Mouse (Mus musculus): ENCODE measurements around the gene Plxnb3. TPM values are rescaled to one million over a fixed set of nuclear protein-coding genes. Genes with fewer than 3 reads are reported as not detected.

The Plxnb3 gene
- 1.2 and 3.1 TPM in 2 replicates for polyA plus RNA-seq (2012; ENCODE audit: insufficient read depth, low replicate concordance)

GRCm38 (mm10) chrX:73756334-73757140 is at the start of gene Plxnb3:
Gene Plxnb3 (plus strand): TSS chrX:73757090.
- no peak for TF ChIP-seq FLI1 (IDR thresholded peaks at IDR 0.05; ENCODE audit: low read length)
- TF ChIP-seq GATA1 (IDR thresholded peaks at IDR 0.05; ENCODE audit: borderline replicate concordance, low read length) = no peak
- Histone ChIP-seq H3K4me3 (replicated peaks) (no peak within 1 kb of the TSS), H3K9me3 (no peaks in the 10 kb centered on the region), H3K27me3 (replicated peaks) (peaks cover 31% of the 10 kb centered on the region), H3K36me3 (replicated peaks; ENCODE audit: low read length) (no peaks in the 10 kb centered on the region), H3K4me1 (peaks cover 53% of the 10 kb centered on the region)

- H3K27me3 ChIP-seq (replicated peaks) = peaks cover 16% of the 10 kb centered on the region
- peak overlapping the region; percentile 96 for H3K4me3 ChIP-seq (replicated peaks)
- no peaks in the 10 kb centered on the region for H3K9me3 ChIP-seq
- peaks cover 35% of the 10 kb centered on the region for H3K36me3 ChIP-seq (replicated peaks; ENCODE audit: low read length)
- TF ChIP-seq FLI1 (IDR thresholded peaks at IDR 0.05; ENCODE audit: low read length) = no peak
- TF ChIP-seq GATA1 (IDR thresholded peaks at IDR 0.05; ENCODE audit: borderline replicate concordance, low read length) = no peak
- peaks cover 43% of the 10 kb centered on the region for H3K4me1 ChIP-seq
These were observed 41.3 kb upstream of the Plxnb3 start for GRCm38 (mm10) chrX:73715476-73716108.

- Histone ChIP-seq H3K9me3 (no peaks in the 10 kb centered on the region), H3K4me1 (peaks cover 49% of the 10 kb centered on the region), H3K4me3 (replicated peaks) (peak within 1 kb of the TSS; percentile 96), H3K27me3 (replicated peaks) (peaks cover 22% of the 10 kb centered on the region), H3K36me3 (replicated peaks; ENCODE audit: low read length) (peaks cover 35% of the 10 kb centered on the region)
- TF ChIP-seq GATA1 (IDR thresholded peaks at IDR 0.05; ENCODE audit: borderline replicate concordance, low read length) (no peak), FLI1 (IDR thresholded peaks at IDR 0.05; ENCODE audit: low read length) (peak; percentile 74; the same call in 1 of the 2 replicates)
These were observed 40.7 kb upstream of the Plxnb3 start, which contains the start of the genes Bcap31 and Abcd1 for GRCm38 (mm10) chrX:73716109-73716661. Gene Bcap31 (minus strand): TSS chrX:73716175. Gene Abcd1 (plus strand): TSS chrX:73716597.

- TF ChIP-seq GATA1 (IDR thresholded peaks at IDR 0.05; ENCODE audit: borderline replicate concordance, low read length) (no peak), FLI1 (IDR thresholded peaks at IDR 0.05; ENCODE audit: low read length) (no peak)
- peaks cover 49% of the 10 kb centered on the region for H3K4me1 ChIP-seq
- peaks cover 22% of the 10 kb centered on the region for H3K27me3 ChIP-seq (replicated peaks)
- peak overlapping the region; percentile 96 for H3K4me3 ChIP-seq (replicated peaks)
- H3K9me3 ChIP-seq = no peaks in the 10 kb centered on the region
- H3K36me3 ChIP-seq (replicated peaks; ENCODE audit: low read length) = peaks cover 35% of the 10 kb centered on the region
These were observed 40.0 kb upstream of the Plxnb3 start for GRCm38 (mm10) chrX:73716709-73717545.

- Histone ChIP-seq H3K9me3 (no peaks in the 10 kb centered on the region), H3K27me3 (replicated peaks) (peaks cover 22% of the 10 kb centered on the region), H3K4me3 (replicated peaks) (peak overlapping the region; percentile 96), H3K36me3 (replicated peaks; ENCODE audit: low read length) (peaks cover 33% of the 10 kb centered on the region), H3K4me1 (peaks cover 49% of the 10 kb centered on the region)
- TF ChIP-seq FLI1 (IDR thresholded peaks at IDR 0.05; ENCODE audit: low read length) (no peak), GATA1 (IDR thresholded peaks at IDR 0.05; ENCODE audit: borderline replicate concordance, low read length) (no peak)
These were observed 39.2 kb upstream of the Plxnb3 start for GRCm38 (mm10) chrX:73717667-73718066.

- peaks cover 24% of the 10 kb centered on the region for H3K27me3 ChIP-seq (replicated peaks)
- peak overlapping the region; percentile 96 for H3K4me3 ChIP-seq (replicated peaks)
- H3K36me3 ChIP-seq (replicated peaks; ENCODE audit: low read length) = peaks cover 35% of the 10 kb centered on the region
- no peak for TF ChIP-seq FLI1 (IDR thresholded peaks at IDR 0.05; ENCODE audit: low read length)
- TF ChIP-seq GATA1 (IDR thresholded peaks at IDR 0.05; ENCODE audit: borderline replicate concordance, low read length) = no peak
- no peaks in the 10 kb centered on the region for H3K9me3 ChIP-seq
- H3K4me1 ChIP-seq = peaks cover 49% of the 10 kb centered on the region
These were observed 38.6 kb upstream of the Plxnb3 start for GRCm38 (mm10) chrX:73718271-73718670.

- Histone ChIP-seq H3K4me1 (peaks cover 46% of the 10 kb centered on the region), H3K27me3 (replicated peaks) (peaks cover 27% of the 10 kb centered on the region), H3K4me3 (replicated peaks) (peak overlapping the region; percentile 96), H3K36me3 (replicated peaks; ENCODE audit: low read length) (peaks cover 36% of the 10 kb centered on the region), H3K9me3 (no peaks in the 10 kb centered on the region)
- TF ChIP-seq GATA1 (IDR thresholded peaks at IDR 0.05; ENCODE audit: borderline replicate concordance, low read length) (no peak), FLI1 (IDR thresholded peaks at IDR 0.05; ENCODE audit: low read length) (no peak)
These were observed 38.1 kb upstream of the Plxnb3 start for GRCm38 (mm10) chrX:73718686-73719362.

- H3K4me1 ChIP-seq = no peaks in the 10 kb centered on the region
- no peak overlapping the region for H3K4me3 ChIP-seq (replicated peaks)
- peaks cover 18% of the 10 kb centered on the region for H3K27me3 ChIP-seq (replicated peaks)
- peaks cover 71% of the 10 kb centered on the region for H3K36me3 ChIP-seq (replicated peaks; ENCODE audit: low read length)
- TF ChIP-seq FLI1 (IDR thresholded peaks at IDR 0.05; ENCODE audit: low read length) (no peak), GATA1 (IDR thresholded peaks at IDR 0.05; ENCODE audit: borderline replicate concordance, low read length) (no peak)
- H3K9me3 ChIP-seq = no peaks in the 10 kb centered on the region
These were observed 26.0 kb upstream of the Plxnb3 start for GRCm38 (mm10) chrX:73730908-73731307.
